Mouse (Mus musculus): ENCODE data around the gene Gm14692.
"Not testable (repeated sequence)": the region's sequence is repeated elsewhere in the genome, so short reads cannot be mapped to it uniquely, and the experiment has no call there.

The Gm14692 gene

GRCm38 (mm10) chrX:67695398-67695797 lies at the start of gene Gm14692:
TSS of gene Gm14692 (plus strand) at chrX:67695698.
- DNase-seq = not testable (repeated sequence)

GRCm38 (mm10) chrX:67693462-67693861 lies 2.0 kb upstream of the Gm14692 start, which contains the start of gene Gm1140:
TSS of gene Gm1140 (minus strand) at chrX:67693562.
- DNase-seq = not testable (repeated sequence)
